Mouse (Mus musculus) liver, embryonic 14.5 days (tissue): ENCODE data around the gene Ahnak. TPM values are rescaled to one million over a fixed set of nuclear protein-coding genes. Genes with fewer than 3 reads are reported as not detected.

Experiments used
- ATAC-seq: fragments of 200-750 bp; cut with Nextera tagmentation; 2 replicates; pipeline ENCODE4 v1.8.0; 2017; ENCODE audit warnings: moderate number of reproducible peaks, mild to moderate bottlenecking, moderate library complexity; ENCODE audit not compliant: insufficient read depth
- DNase-seq, 3 experiments: peaks; one replicate each; pipeline ENCODE4 v3.0.0-alpha.2; 2012 to 2013; ENCODE audit warnings: low read depth in 3 of 3, low spot score in 3 of 3
- H3K27ac ChIP-seq: fragments of 300-500 bp; sonication (generic); 2 replicates; pipeline ENCODE4 v1.5.1; 2014; ENCODE audit warnings: moderate library complexity, mild to moderate bottlenecking, control low read depth, inconsistent platforms
- H3K27me3 ChIP-seq: fragments of 300-500 bp; sonication (generic); 2 replicates; pipeline ENCODE4 v1.6.1; 2014; ENCODE audit warnings: mild to moderate bottlenecking, low read length, moderate library complexity; ENCODE audit not compliant: control insufficient read depth, insufficient read depth
- H3K36me3 ChIP-seq: fragments of 300-500 bp; sonication (generic); replicated peaks from 2 replicates; pipeline ENCODE4 v1.6.1; 2014; ENCODE audit warnings: low read depth; ENCODE audit not compliant: control insufficient read depth, insufficient read depth
- H3K4me1 ChIP-seq, 2 experiments: fragments of 200-500 bp in 1 of 2; fragments of 300-500 bp in 1 of 2; sonication (generic) in 1 of 2; replicated peaks; 2 replicates each; pipeline ENCODE4 v1.6.1; 2012 to 2014; ENCODE audit warnings: antibody characterized with exemption in 1 of 2, inconsistent platforms in 1 of 2, low read length in 1 of 2; ENCODE audit not compliant: control insufficient read depth in 2 of 2, insufficient read depth in 2 of 2
- H3K4me2 ChIP-seq: fragments of 300-500 bp; sonication (generic); 2 replicates; pipeline ENCODE4 v1.6.1; 2014; ENCODE audit warnings: low read depth, mild to moderate bottlenecking, control low read depth, moderate library complexity
- H3K4me3 ChIP-seq, 2 experiments: fragments of 200-500 bp in 1 of 2; fragments of 300-500 bp in 1 of 2; sonication (generic) in 1 of 2; 2 replicates each; pipeline ENCODE4 v1.5.1; 2012 to 2014; ENCODE audit warnings: low read depth in 2 of 2, low read length in 2 of 2, mild to moderate bottlenecking in 2 of 2, control low read depth in 1 of 2, inconsistent platforms in 1 of 2, moderate library complexity in 1 of 2; ENCODE audit not compliant: insufficient read depth in 1 of 2
- H3K9ac ChIP-seq: fragments of 300-500 bp; sonication (generic); replicated peaks from 2 replicates; pipeline ENCODE4 v1.6.1; 2014; ENCODE audit warnings: mild to moderate bottlenecking, control low read depth, moderate library complexity
- H3K9me3 ChIP-seq: fragments of 300-500 bp; sonication (generic); 2 replicates; pipeline ENCODE4 v1.6.1; 2016; ENCODE audit warnings: low read length, mixed read lengths; ENCODE audit not compliant: control insufficient read depth
- CTCF ChIP-seq: IDR thresholded peaks from 2 replicates; pipeline ENCODE4 v1.5.1; 2016; ENCODE audit warnings: antibody characterized with exemption, low read depth, control low read depth
- EP300 ChIP-seq: IDR thresholded peaks from 2 replicates; pipeline ENCODE4 v1.6.1; 2016; ENCODE audit warnings: antibody characterized with exemption, low read depth
- WGBS: fragments of 180-500 bp; shearing (Covaris S2); extraction: QIAGEN DNeasy Blood & Tissue Kit; methylation state at CpG from one replicate; pipeline ENCODE4 v1.1.7; 2014; ENCODE audit not compliant: insufficient replicate concordance; 5-methylcytosine and 5-hydroxymethylcytosine counted together
- polyA plus RNA-seq, 2 experiments: library from polyadenylated mRNA; depleted of rRNA in 1 of 2; stranded (reverse) in 1 of 2; unstranded in 1 of 2; fragments of >200 nt; fragmentation: Nextera tagmentation in 1 of 2; extraction: Ambion mirVana in 1 of 2; gene quantifications; 2 replicates each; pipeline versions ENCODE4 v1.2.1 to v1.2.3; 2012 to 2014

Gene Ahnak
- polyA plus RNA-seq, 2 experiments = 0.83 to 1.7 TPM

- H3K4me2 ChIP-seq = peak overlapping the region; percentile 78
- H3K9me3 ChIP-seq = no peaks in the 10 kb centered on the region
- H3K36me3 ChIP-seq = peaks cover 32% of the 10 kb centered on the region
- peak; percentile 45 for ATAC-seq
- H3K4me1 ChIP-seq = peaks cover 33 to 36% of the 10 kb centered on the region in 2 experiments
- no peak for TF ChIP-seq CTCF
- no peak for TF ChIP-seq EP300
- peak overlapping the region; percentile 93 for H3K27ac ChIP-seq
- peak overlapping the region; percentile 72 to 88 for H3K4me3 ChIP-seq
- H3K27me3 ChIP-seq = no peaks in the 10 kb centered on the region
- peak overlapping the region; percentile 88 for H3K9ac ChIP-seq
- no peak for DNase-seq
- under 1% methylated on average over 46 of the region's 46 CpGs for WGBS
These were observed 46.7 kb upstream of the Ahnak start for GRCm38 (mm10) chr19:8942276-8942964.

- ATAC-seq (no peak), DNase-seq (no peak)
- peaks cover 35% of the 10 kb centered on the region for H3K36me3 ChIP-seq
- H3K4me2 ChIP-seq = peak overlapping the region; percentile 78
- H3K4me1 ChIP-seq = peaks cover 33 to 37% of the 10 kb centered on the region in 2 experiments
- no peaks in the 10 kb centered on the region for H3K9me3 ChIP-seq
- peak overlapping the region; percentile 93 for H3K27ac ChIP-seq
- TF ChIP-seq CTCF = no peak
- no peak for TF ChIP-seq EP300
- peak overlapping the region; percentile 72 to 88 for H3K4me3 ChIP-seq
- peak overlapping the region; percentile 88 for H3K9ac ChIP-seq
- H3K27me3 ChIP-seq = no peaks in the 10 kb centered on the region
- 27% methylated on average over 2 of the region's 2 CpGs for WGBS
These were observed 46.0 kb upstream of the Ahnak start for GRCm38 (mm10) chr19:8943047-8943446.

- no peaks in the 10 kb centered on the region for H3K27me3 ChIP-seq
- ATAC-seq (peak; percentile 48), DNase-seq (peak in 2 of 3 experiments; percentile 55 to 57)
- H3K4me2 ChIP-seq = peak overlapping the region; percentile 78
- peaks cover 42% of the 10 kb centered on the region for H3K36me3 ChIP-seq
- H3K4me1 ChIP-seq = peaks cover 33 to 37% of the 10 kb centered on the region in 2 experiments
- peak overlapping the region; percentile 72 to 88 for H3K4me3 ChIP-seq
- peak overlapping the region; percentile 93 for H3K27ac ChIP-seq
- TF ChIP-seq CTCF (no peak), EP300 (no peak; the same call in 1 of the 2 replicates)
- H3K9ac ChIP-seq = peak overlapping the region; percentile 88
- H3K9me3 ChIP-seq = no peaks in the 10 kb centered on the region
- 10% methylated on average over 5 of the region's 5 CpGs for WGBS
These were observed 45.0 kb upstream of the Ahnak start for GRCm38 (mm10) chr19:8944062-8944461.

- H3K27ac ChIP-seq = no peak overlapping the region; the same call in 1 of the 2 replicates
These were observed 44.3 kb upstream of the Ahnak start for GRCm38 (mm10) chr19:8944750-8945149.

GRCm38 (mm10) chr19:8945251-8945650 lies 43.8 kb upstream of the Ahnak start:
- TF ChIP-seq EP300 (no peak), CTCF (no peak)
- H3K9ac ChIP-seq = no peak overlapping the region; the same call in 1 of the 2 replicates
- ATAC-seq (no peak), DNase-seq (no peak)
- H3K9me3 ChIP-seq = no peaks in the 10 kb centered on the region
- H3K4me3 ChIP-seq = 0 out of 4 replicates have a peak overlapping the region, but pooled peaks of 1 of the 2 experiments have one; percentile 8
- WGBS = 71% methylated on average over 6 of the region's 6 CpGs
- H3K4me1 ChIP-seq = peaks cover 33 to 37% of the 10 kb centered on the region in 2 experiments
- peaks cover 54% of the 10 kb centered on the region for H3K36me3 ChIP-seq
- no peak overlapping the region for H3K27ac ChIP-seq
- H3K27me3 ChIP-seq = no peaks in the 10 kb centered on the region
- H3K4me2 ChIP-seq = peak overlapping the region; percentile 78

More at GRCm38 (mm10) chr19:8944750-8945149, 44.3 kb upstream of the Ahnak start:
- Histone ChIP-seq H3K4me3 (peak overlapping the region in 1 of 2 experiments; percentile 88; a peak in 3 of 4 replicates), H3K4me1 (peaks cover 33 to 37% of the 10 kb centered on the region in 2 experiments), H3K9ac (no peak overlapping the region), H3K4me2 (peak overlapping the region; percentile 78), H3K36me3 (peaks cover 49% of the 10 kb centered on the region), H3K27me3 (no peaks in the 10 kb centered on the region), H3K9me3 (no peaks in the 10 kb centered on the region)
- DNase-seq (peak; percentile 59 to 71 (median 59)), ATAC-seq (no peak)
- WGBS = 18% methylated on average over 5 of the region's 5 CpGs
- TF ChIP-seq EP300 = no peak
- TF ChIP-seq CTCF = no peak
